ENCODE assay signal across 25 mouse cellular contexts in the genomic region with DNA sequence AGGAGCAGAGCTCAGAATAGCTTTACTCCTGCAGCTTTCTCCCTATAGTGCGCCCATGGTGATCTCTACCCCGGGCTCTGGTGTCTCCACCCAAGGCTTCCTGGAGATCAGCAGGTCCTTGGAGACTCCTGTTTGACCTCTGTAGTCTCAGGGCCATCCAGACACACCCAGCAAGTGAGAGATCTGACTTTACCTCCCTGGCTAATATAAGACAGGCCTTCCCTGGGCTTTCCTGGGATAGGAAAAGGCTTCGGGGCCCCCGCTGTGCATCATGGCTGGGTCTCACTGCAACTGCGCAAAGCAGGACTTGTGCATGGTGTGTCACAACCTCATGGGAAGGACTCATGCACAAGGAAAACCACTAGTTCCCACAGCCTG.
DNase-seq lines count a peak whose midpoint lies in the region; ATAC-seq and TF ChIP-seq lines count a peak whose summit lies in the region.
"Had no signal": no experiment of that assay in that cellular context is flagged by ENCODE, and none has a peak within 500 bp of the region (broad histone marks: within the 10 kb centered on the region; RNA-seq: fewer than 3 reads in every experiment).

No protein-coding gene starts in this region.

- H3K27me3 ChIP-seq in hindbrain, embryonic 12.5 days = peaks cover 98% of the 10 kb centered on the region
- H3K27me3 ChIP-seq in hindbrain, embryonic 10.5 days (ENCODE audit: insufficient read depth, poor library complexity, severe bottlenecking) = peaks cover 100% of the 10 kb centered on the region
- H3K27me3 ChIP-seq in E14TG2a.4 (ENCODE audit: insufficient read depth, low read length) = no peaks in the 10 kb centered on the region
- peaks cover 6% of the 10 kb centered on the region; the same call in 1 of the 2 replicates for H3K27me3 ChIP-seq in limb, embryonic 12.5 days
- H3K27me3 ChIP-seq: CH12.LX; embryonic facial prominence, embryonic 12.5 days had no signal

- H3K4me1 ChIP-seq in hindbrain, embryonic 12.5 days = peaks cover 14% of the 10 kb centered on the region
- peaks cover 20% of the 10 kb centered on the region for H3K4me1 ChIP-seq in hindbrain, embryonic 10.5 days (replicated peaks)
- H3K4me1 ChIP-seq in E14TG2a.4 (replicated peaks; ENCODE audit: low read depth, low read length) = peaks cover 69% of the 10 kb centered on the region
- peaks cover 37% of the 10 kb centered on the region for H3K4me1 ChIP-seq in limb, embryonic 12.5 days (replicated peaks)
- H3K4me1 ChIP-seq: embryonic facial prominence, embryonic 12.5 days; heart, embryonic 15.5 days; intestine, embryonic 15.5 days had no signal

- whole genome bisulfite sequencing in hindbrain, embryonic 12.5 days = 91% methylated on average over 5 of the region's 5 CpGs
- 92% methylated on average over 5 of the region's 5 CpGs for WGBS in hindbrain, embryonic 10.5 days
- WGBS in limb, embryonic 12.5 days = 76% methylated on average over 5 of the region's 5 CpGs

- no peak overlapping the region for H3K4me3 ChIP-seq in hindbrain, embryonic 12.5 days
- no peak overlapping the region for H3K4me3 ChIP-seq in hindbrain, embryonic 10.5 days
- H3K4me3 ChIP-seq in E14TG2a.4 (replicated peaks; ENCODE audit: low read length) = peak overlapping the region; percentile 61
- H3K4me3 ChIP-seq in limb, embryonic 12.5 days (replicated peaks) = no peak overlapping the region
- H3K4me3 ChIP-seq: embryonic facial prominence, embryonic 12.5 days; erythroblast, embryonic 14.5 days; heart, embryonic 15.5 days; intestine, embryonic 15.5 days had no signal

- DNase-seq in hindbrain, embryonic 10.5 days (ENCODE audit: low spot score) = no peak
- DNase-seq in R1 (ENCODE audit: low read depth, low spot score) = peak; percentile 84
- no peak for DNase-seq in thymus, postnatal 14 days
- DNase-seq in testis, postnatal 14 days (ENCODE audit: low spot score) = no peak
- DNase-seq: adrenal gland, postnatal 14 days; cerebellum, adult 11 months; gastrocnemius, postnatal 10 days; heart, adult 11 months; heart, postnatal 4 days; kidney, adult 9 months; kidney, postnatal 25 days; lung, adult 18-20 months; lung, postnatal 36 days; right cerebral cortex, adult 18-20 months; thymus, postnatal 4 days had no signal

- no peak for ATAC-seq in hindbrain, embryonic 12.5 days (ENCODE audit: low FRiP score)
- no peak for ATAC-seq in limb, embryonic 12.5 days (ENCODE audit: insufficient number of reproducible peaks, insufficient read depth, low FRiP score, low TSS enrichment, low read depth)
- ATAC-seq: activated CD4-positive, CD25-positive, alpha-beta regulatory T cell, adult 4 months; intestine, embryonic 15.5 days had no signal

- no peak overlapping the region for H3K4me2 ChIP-seq in hindbrain, embryonic 12.5 days (replicated peaks)
- H3K4me2 ChIP-seq in limb, embryonic 12.5 days = no peak overlapping the region
- H3K4me2 ChIP-seq: embryonic facial prominence, embryonic 12.5 days; heart, embryonic 15.5 days; intestine, embryonic 15.5 days; liver, embryonic 11.5 days had no signal

- no peak for TF ChIP-seq CTCF in E14TG2a.4 (conservative IDR thresholded peaks at IDR 0.05; ENCODE audit: low read length)

- H3K27ac ChIP-seq in hindbrain, embryonic 12.5 days = 0 out of 2 replicates have a peak overlapping the region, but pooled peaks have one; percentile 18
- H3K27ac ChIP-seq in hindbrain, embryonic 10.5 days = no peak overlapping the region
- peak overlapping the region; percentile 70 for H3K27ac ChIP-seq in limb, embryonic 12.5 days
- H3K27ac ChIP-seq: embryonic facial prominence, embryonic 12.5 days; heart, embryonic 15.5 days; intestine, embryonic 15.5 days had no signal

- H3K9ac ChIP-seq in hindbrain, embryonic 12.5 days = no peak overlapping the region
- 0 out of 2 replicates have a peak overlapping the region, but pooled peaks have one; percentile 8 for H3K9ac ChIP-seq in limb, embryonic 12.5 days (replicated peaks)
- H3K9ac ChIP-seq: embryonic facial prominence, embryonic 12.5 days; heart, embryonic 15.5 days; intestine, embryonic 15.5 days had no signal

- no peaks in the 10 kb centered on the region for H3K36me3 ChIP-seq in hindbrain, embryonic 12.5 days
- H3K36me3 ChIP-seq in hindbrain, embryonic 10.5 days = peaks cover 9% of the 10 kb centered on the region; the same call in 1 of the 2 replicates
- H3K36me3 ChIP-seq in E14TG2a.4 (ENCODE audit: insufficient read depth, low read length) = peaks cover 32% of the 10 kb centered on the region
- no peaks in the 10 kb centered on the region; the same call in 1 of the 2 replicates for H3K36me3 ChIP-seq in limb, embryonic 12.5 days
- H3K36me3 ChIP-seq: embryonic facial prominence, embryonic 12.5 days; heart, embryonic 15.5 days; intestine, embryonic 15.5 days had no signal

- 0 out of 2 replicates have a peak, but pooled peaks cover 2% of the 10 kb centered on the region for H3K9me3 ChIP-seq in hindbrain, embryonic 12.5 days (replicated peaks)
- peaks cover 4% of the 10 kb centered on the region; the same call in 1 of the 2 replicates for H3K9me3 ChIP-seq in hindbrain, embryonic 10.5 days
- no peaks in the 10 kb centered on the region for H3K9me3 ChIP-seq in E14TG2a.4 (ENCODE audit: low read length)
- H3K9me3 ChIP-seq in limb, embryonic 12.5 days = peaks cover 9% of the 10 kb centered on the region; the same call in 1 of the 2 replicates
- H3K9me3 ChIP-seq: embryonic facial prominence, embryonic 12.5 days; heart, embryonic 15.5 days; intestine, embryonic 15.5 days had no signal
